Mouse (Mus musculus) erythroblast, embryonic 14.5 days (primary cell): Measurements from ENCODE around the gene Tdrd12.

Experiments
- GATA1 ChIP-seq: IDR thresholded peaks from 2 replicates; pipeline ENCODE4 v1.6.1; 2012; ENCODE audit warnings: low read length, inconsistent platforms, mixed read lengths
- TAL1 ChIP-seq: IDR thresholded peaks from 3 replicates; pipeline ENCODE4 v1.6.1; 2012; ENCODE audit warnings: low read length, inconsistent platforms, mixed read lengths

GRCm38 (mm10) chr7:35556905-35557304 is 19.4 kb upstream of the Tdrd12 start:
- TF ChIP-seq GATA1, result peak; percentile 81
- TF ChIP-seq TAL1, result peak; percentile 86
